Mouse (Mus musculus): ENCODE measurements at regions not wholly inside any gene's neighbourhood (a gene's known extent, or its start where the extent isn't known, plus 50 kb on each side); places are given as distances from the start of the nearest gene placed in this dataset.
A peak's percentile ranks its signal among the peaks of the same experiment; 100 is the strongest.

DNA sequence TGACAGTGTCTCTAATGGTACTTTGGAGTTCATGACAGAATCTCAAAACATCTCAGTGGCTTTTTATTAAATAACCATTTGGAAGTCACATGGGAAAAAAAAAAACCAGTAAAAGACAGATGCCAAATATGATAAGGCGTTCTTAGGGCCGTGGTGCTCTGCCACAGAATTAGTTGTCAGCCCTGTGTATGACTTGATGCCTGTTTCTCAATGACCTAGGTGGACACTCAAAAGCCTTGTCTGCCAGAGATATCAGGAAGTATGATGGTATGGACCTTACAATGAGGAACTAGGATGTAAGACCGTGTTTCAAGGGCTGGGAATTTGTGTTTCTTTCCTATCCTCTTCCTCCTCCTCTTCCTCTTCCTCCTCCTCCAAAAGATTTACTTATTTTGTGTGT, 364.9 kb downstream of the Cd83 start:
- H3K4me3 ChIP-seq: no peak overlapping the region
- intact Hi-C loops (cut with DNase I): no loop called here
- DNase-seq: no peak
- no peak overlapping the region for H3K27ac ChIP-seq
- no peak for TF ChIP-seq CTCF (IDR thresholded peaks at IDR 0.05)

DNA sequence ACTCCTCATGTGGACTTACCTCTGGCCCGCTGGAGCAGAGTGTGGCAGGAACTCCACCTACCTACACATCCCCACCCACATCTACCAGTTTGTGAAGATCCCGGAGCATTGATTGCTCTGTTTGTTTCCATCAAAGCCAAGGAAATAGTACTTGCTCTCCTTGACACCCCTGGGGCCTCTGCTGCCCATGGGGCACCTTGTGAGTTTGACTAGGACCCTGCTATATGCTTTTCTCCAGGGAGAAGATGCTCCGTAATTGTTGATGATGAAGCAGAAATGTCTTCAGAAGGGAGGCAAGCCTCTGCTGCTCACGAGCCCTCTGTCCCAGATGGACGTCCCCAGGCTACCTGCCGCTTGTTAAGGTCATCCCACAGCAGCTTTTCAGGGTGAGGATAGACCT, 367.0 kb downstream of the Cd83 start:
- DNase-seq: no peak
- TF ChIP-seq CTCF (IDR thresholded peaks at IDR 0.05): no peak
- no peak overlapping the region for H3K27ac ChIP-seq
- no peak overlapping the region for H3K4me3 ChIP-seq
- intact Hi-C loops (cut with DNase I): no loop called here

DNA sequence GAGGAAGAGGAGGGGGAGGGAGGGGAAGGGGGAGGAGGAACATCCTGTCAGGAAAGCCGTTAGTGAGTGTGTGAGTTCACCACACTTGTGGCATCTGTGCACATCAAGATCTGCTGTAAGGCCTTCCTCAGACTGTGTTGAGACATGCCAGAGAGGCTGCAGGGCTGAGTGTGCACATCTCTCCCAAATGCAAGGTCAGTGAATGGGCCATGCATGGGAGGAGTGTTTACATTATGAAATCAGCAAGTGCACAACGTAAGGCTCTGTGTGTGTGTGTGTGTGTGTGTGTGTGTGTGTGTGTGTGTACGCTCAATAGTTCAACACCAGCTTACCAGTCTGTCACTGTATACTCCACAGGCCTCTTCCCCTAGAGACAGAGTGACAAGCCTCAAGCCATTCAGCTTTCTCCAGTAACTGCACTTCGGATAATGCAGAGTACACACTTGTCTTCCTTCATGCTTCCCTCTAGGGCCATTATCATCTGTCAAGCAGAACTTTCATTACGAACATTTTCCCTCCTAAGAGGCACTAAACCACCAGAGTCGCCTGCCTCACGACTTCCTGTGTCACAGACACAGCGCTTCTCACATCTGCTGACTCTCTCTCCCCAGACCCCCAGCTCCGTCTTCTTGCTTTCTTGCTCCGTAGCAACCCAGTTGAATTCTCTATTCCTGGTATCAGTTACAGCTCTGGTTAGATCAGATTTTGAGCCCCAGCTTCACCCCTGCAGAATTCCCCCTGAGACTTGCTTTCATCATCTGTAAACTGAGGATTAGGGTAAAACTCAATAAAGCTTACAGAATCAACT, 368.4 kb downstream of the Cd83 start:
- no peak for DNase-seq
- Histone ChIP-seq H3K27ac (no peak overlapping the region), H3K4me3 (no peak overlapping the region)
- no peak for TF ChIP-seq CTCF (IDR thresholded peaks at IDR 0.05)
- intact Hi-C loops (cut with DNase I): no loop called here

DNA sequence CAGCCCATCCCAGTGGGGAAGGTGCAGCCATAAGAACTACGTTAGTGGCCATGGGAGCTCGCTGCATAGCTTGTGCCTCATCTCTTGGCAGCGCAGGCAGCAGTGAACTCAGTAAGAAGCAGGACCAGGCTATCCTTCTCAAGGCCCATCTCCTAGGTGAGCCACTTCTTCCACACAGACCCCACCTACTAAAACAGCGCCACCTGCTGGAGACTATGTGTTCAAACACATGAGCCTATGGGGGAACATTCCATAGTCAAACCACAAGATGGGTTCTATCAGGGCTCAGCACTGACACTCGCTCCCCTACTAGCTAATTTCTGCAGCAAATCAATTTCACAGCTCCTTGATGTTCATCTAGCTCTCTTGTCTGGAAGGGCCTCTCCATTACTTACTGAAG, 369.2 kb downstream of the Cd83 start:
- no peak overlapping the region for H3K4me3 ChIP-seq
- peak; percentile 22; the same call in 1 of the 2 replicates for TF ChIP-seq CTCF (IDR thresholded peaks at IDR 0.05)
- DNase-seq: no peak
- intact Hi-C loops (cut with DNase I): no loop called here
- H3K27ac ChIP-seq: no peak overlapping the region

- no peak for TF ChIP-seq CTCF (IDR thresholded peaks at IDR 0.05)
- intact Hi-C loops (cut with DNase I): no loop called here
- Histone ChIP-seq H3K4me3 (no peak overlapping the region), H3K27ac (no peak overlapping the region)
- no peak for DNase-seq
These were observed 371.4 kb downstream of the Cd83 start for GRCm38 (mm10) chr13:44155956-44156355.

DNA sequence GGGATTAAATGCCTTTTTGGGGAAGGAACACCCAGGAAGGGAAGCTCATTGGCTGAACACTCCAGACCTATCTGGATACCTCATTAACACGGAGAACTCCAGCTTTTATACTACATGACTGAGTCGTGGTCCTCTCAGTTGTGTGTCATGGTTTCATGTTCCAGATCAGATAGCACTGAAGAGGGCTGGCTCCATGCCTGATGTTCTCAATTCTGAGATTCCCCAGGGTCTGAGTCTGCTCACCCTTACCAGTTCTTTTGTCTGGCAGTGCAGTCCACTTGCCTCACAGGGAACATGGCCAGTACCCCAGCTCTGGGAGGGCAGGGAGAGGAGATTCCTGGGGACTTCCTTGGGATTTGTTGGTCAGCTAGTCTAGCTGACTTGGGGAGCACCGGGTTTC, 372.0 kb downstream of the Cd83 start:
- no peak for DNase-seq
- no peak for TF ChIP-seq CTCF (IDR thresholded peaks at IDR 0.05)
- H3K4me3 ChIP-seq: no peak overlapping the region
- intact Hi-C loops (cut with DNase I): no loop called here
- no peak overlapping the region for H3K27ac ChIP-seq

DNA sequence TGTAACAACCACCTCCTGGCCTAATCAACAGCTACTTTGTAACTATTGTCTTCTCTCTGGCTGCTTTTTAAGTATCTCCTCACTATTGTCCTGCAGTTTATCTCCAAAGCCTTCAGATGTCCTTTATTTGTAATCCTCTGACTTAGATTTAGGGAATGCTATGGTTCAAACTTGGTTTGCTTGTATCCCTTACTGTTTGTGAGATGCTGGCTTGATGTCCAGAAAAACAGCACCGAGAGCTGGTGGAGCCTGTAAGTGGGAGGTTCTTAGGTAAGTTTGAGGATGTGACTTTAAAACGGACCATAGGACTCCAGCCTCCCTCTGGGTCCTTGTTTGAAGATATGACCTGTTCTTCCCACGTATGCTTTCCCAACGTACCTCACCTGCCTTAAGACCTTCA, 372.7 kb downstream of the Cd83 start:
- Histone ChIP-seq H3K4me3 (no peak overlapping the region), H3K27ac (no peak overlapping the region)
- TF ChIP-seq CTCF (IDR thresholded peaks at IDR 0.05): no peak
- DNase-seq: no peak
- intact Hi-C loops (cut with DNase I): no loop called here

DNA sequence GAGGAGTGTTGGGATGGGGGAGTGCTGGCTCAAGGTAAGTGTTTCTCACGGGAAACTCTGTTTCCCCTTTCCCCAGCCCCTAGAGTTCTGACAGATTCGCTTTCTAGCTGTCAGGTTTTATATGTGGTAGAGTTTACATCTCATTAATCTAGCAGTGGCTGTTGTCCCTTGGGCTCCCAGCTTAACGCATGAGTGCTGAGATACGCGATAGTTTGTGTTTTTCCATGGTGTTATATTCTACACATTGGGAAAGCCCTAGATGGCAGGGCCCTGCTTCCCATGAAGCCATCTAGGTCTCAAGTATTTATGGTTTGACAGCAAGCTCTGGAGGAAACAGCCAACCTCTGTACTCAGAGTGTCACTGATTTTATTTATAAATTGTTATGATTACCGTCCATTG, 373.8 kb downstream of the Cd83 start:
- intact Hi-C loops (cut with DNase I): no loop called here
- H3K4me3 ChIP-seq: no peak overlapping the region
- no peak for DNase-seq
- TF ChIP-seq CTCF (IDR thresholded peaks at IDR 0.05): no peak
- no peak overlapping the region for H3K27ac ChIP-seq

DNA sequence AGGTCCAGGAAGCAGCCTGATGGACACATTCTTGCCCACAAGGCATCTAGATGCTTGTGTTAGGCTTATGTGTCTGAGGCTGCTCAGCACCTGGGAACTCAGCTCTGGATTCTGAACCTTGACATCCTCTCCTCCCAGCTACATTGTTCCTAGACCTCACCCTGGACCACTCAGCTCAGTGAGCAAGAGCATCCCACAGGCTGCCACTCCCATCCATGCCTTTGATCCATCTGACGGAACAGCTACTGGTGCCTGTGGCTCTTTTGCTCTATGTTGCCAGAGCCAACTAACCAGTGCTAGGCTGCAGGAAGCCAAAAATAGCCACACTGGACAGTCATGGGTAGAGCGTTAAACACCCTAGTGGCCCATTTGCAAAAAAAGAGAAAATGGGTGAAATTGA, 374.8 kb downstream of the Cd83 start:
- TF ChIP-seq CTCF (IDR thresholded peaks at IDR 0.05): peak; percentile 35
- intact Hi-C loops (cut with DNase I): no loop called here

GRCm38 (mm10) chr13:44164746-44165145, 380.2 kb downstream of the Cd83 start:
- intact Hi-C loops (cut with DNase I): no loop called here
- H3K27ac ChIP-seq: no peak overlapping the region
- DNase-seq: no peak
- no peak overlapping the region for H3K4me3 ChIP-seq
- TF ChIP-seq CTCF (IDR thresholded peaks at IDR 0.05): no peak

More for the DNA sequence above, 374.8 kb downstream of the Cd83 start:
- Histone ChIP-seq H3K4me3 (no peak overlapping the region), H3K27ac (peak overlapping the region; percentile 24; the same call in 1 of the 2 replicates)
- DNase-seq: no peak

DNA sequence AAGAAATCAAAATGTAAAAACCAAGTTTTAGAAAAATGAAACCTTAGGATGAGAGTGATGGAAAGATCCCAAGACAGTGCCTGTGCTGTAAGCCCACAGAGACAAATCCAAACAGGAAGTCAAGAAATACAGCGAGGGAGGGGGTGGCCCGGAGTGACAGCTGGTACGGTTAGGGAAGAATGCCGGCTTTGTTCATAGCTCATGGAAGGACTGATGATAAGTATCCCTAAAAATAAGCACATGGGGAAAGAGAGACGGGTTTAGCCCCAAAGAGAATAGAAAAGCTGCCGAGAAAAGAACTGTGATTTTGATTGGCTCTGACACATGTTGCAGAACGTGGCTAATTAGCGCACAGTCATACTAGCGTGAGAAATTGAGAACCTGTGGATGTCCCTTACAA, 382.6 kb downstream of the Cd83 start:
- DNase-seq: no peak
- Histone ChIP-seq H3K27ac (no peak overlapping the region), H3K4me3 (0 out of 2 replicates have a peak overlapping the region, but pooled peaks have one; percentile 26)
- TF ChIP-seq CTCF (IDR thresholded peaks at IDR 0.05): no peak
- intact Hi-C loops (cut with DNase I): no loop called here

GRCm38 (mm10) chr13:44168186-44168585, 383.6 kb downstream of the Cd83 start:
- no peak overlapping the region for H3K4me3 ChIP-seq
- H3K27ac ChIP-seq: no peak overlapping the region
- intact Hi-C loops (cut with DNase I): no loop called here
- DNase-seq: no peak
- no peak for TF ChIP-seq CTCF (IDR thresholded peaks at IDR 0.05)

GRCm38 (mm10) chr13:44171639-44172038, 387.1 kb downstream of the Cd83 start:
- TF ChIP-seq CTCF (IDR thresholded peaks at IDR 0.05): no peak
- no peak for DNase-seq
- H3K4me3 ChIP-seq: no peak overlapping the region
- intact Hi-C loops (cut with DNase I): no loop called here
- H3K27ac ChIP-seq: no peak overlapping the region

DNA sequence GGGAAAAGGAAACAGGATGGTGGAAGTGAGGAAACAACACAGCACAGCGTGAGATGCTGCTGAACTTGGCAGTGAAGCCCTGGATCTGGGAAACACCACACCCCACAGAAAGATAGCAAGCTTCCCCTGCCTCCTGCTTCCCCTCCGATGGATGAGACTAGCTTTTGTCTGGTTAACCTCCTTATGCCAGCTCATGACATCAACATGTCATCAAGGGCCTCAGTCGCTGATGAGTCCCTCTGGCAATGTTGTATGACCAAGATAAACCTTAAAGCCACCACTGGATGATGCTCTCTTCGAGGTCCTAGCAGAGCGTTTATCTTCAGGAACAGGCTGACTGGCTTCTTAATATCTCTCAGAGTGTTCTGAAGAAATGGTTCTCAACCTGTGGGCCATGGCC, 388.1 kb downstream of the Cd83 start:
- intact Hi-C loops (cut with DNase I): no loop called here
- no peak for DNase-seq
- Histone ChIP-seq H3K27ac (no peak overlapping the region), H3K4me3 (no peak overlapping the region)
- TF ChIP-seq CTCF (IDR thresholded peaks at IDR 0.05): no peak
